Mouse (Mus musculus) CH12.LX (cell line): Measurements from ENCODE around the gene Slc25a36. TPM values are rescaled to one million over a fixed set of nuclear protein-coding genes. Genes with fewer than 3 reads are reported as not detected.

Experiments used
- DNase-seq: peaks from one replicate; pipeline ENCODE4 v3.0.0-alpha.2; 2013; ENCODE audit errors: extremely low read depth
- H3K27ac ChIP-seq: 2 replicates; pipeline ENCODE4 v1.5.1; 2012; ENCODE audit warnings: low read depth, mild to moderate bottlenecking, control low read depth, moderate library complexity; ENCODE audit not compliant: insufficient read depth
- H3K27me3 ChIP-seq: replicated peaks from 2 replicates; pipeline ENCODE3; 2012; ENCODE audit warnings: inconsistent platforms
- H3K36me3 ChIP-seq, 2 experiments: replicated peaks in 1 of 2; 2 replicates each; pipeline versions ENCODE3 to v1.6.1; 2012; ENCODE audit warnings: inconsistent platforms in 1 of 2, low read length in 1 of 2, mild to moderate bottlenecking in 1 of 2, mixed read lengths in 1 of 2, moderate library complexity in 1 of 2; ENCODE audit not compliant: control insufficient read depth in 1 of 2, insufficient read depth in 1 of 2
- H3K4me1 ChIP-seq, 2 experiments: 2 replicates each; pipeline ENCODE4 v1.6.1; 2012; ENCODE audit warnings: inconsistent platforms in 1 of 2, moderate library complexity in 1 of 2; ENCODE audit not compliant: insufficient read depth in 2 of 2, control insufficient read depth in 1 of 2
- H3K4me2 ChIP-seq: 2 replicates; pipeline ENCODE4 v1.6.1; 2012; ENCODE audit warnings: low read depth, mild to moderate bottlenecking, control low read depth; ENCODE audit not compliant: poor library complexity, insufficient read depth, severe bottlenecking
- H3K4me3 ChIP-seq, 3 experiments: fragments of 150-350 bp in 1 of 3; sonication (generic) in 1 of 3; replicated peaks in 1 of 3; 2 replicates each; pipeline versions ENCODE3 to v1.5.1; 2011 to 2012; ENCODE audit warnings: low read depth in 2 of 3, low read length in 2 of 3, mild to moderate bottlenecking in 2 of 3, moderate library complexity in 2 of 3, control low read depth in 1 of 3, improper control_type of control experiment in 1 of 3, inconsistent platforms in 1 of 3, mixed read lengths in 1 of 3; ENCODE audit not compliant: poor library complexity in 1 of 3
- H3K79me2 ChIP-seq: replicated peaks from 2 replicates; pipeline ENCODE4 v1.6.1; 2012; ENCODE audit warnings: mild to moderate bottlenecking, moderate library complexity; ENCODE audit not compliant: control insufficient read depth, poor library complexity, insufficient read depth, severe bottlenecking; ENCODE audit errors: extremely low read depth
- H3K9ac ChIP-seq: 2 replicates; pipeline ENCODE4 v1.6.1; 2012; ENCODE audit warnings: low read depth, mild to moderate bottlenecking, control low read depth, moderate library complexity; ENCODE audit not compliant: insufficient read depth
- H3K9me3 ChIP-seq: replicated peaks from 2 replicates; pipeline ENCODE3; 2012; ENCODE audit warnings: low read length, inconsistent platforms, mixed read lengths
- BHLHE40 ChIP-seq: IDR thresholded peaks from 2 replicates; pipeline ENCODE4 v1.6.1; 2011; ENCODE audit warnings: mild to moderate bottlenecking, low read depth, low read length, improper control_type of control experiment
- CHD1 ChIP-seq: IDR thresholded peaks from 2 replicates; pipeline ENCODE4 v1.6.1; 2012; ENCODE audit warnings: low read depth, low read length, improper control_type of control experiment, inconsistent platforms
- ELF1 ChIP-seq: IDR thresholded peaks from 2 replicates; pipeline ENCODE4 v1.6.1; 2014; ENCODE audit warnings: low read depth, mild to moderate bottlenecking, inconsistent platforms, low read length, improper control_type of control experiment
- EP300 ChIP-seq: IDR thresholded peaks from 2 replicates; pipeline ENCODE4 v1.6.1; 2011; ENCODE audit warnings: low read length, improper control_type of control experiment
- ETS1 ChIP-seq: conservative IDR thresholded peaks from 2 replicates; pipeline ENCODE4 v1.6.1; 2012; ENCODE audit warnings: low read depth, mild to moderate bottlenecking, inconsistent platforms, low read length, improper control_type of control experiment, moderate library complexity
- GABPA ChIP-seq: IDR thresholded peaks from 2 replicates; pipeline ENCODE4 v1.6.1; 2012; ENCODE audit warnings: low read depth, low read length, improper control_type of control experiment, inconsistent platforms; ENCODE audit not compliant: insufficient replicate concordance
- HCFC1 ChIP-seq: IDR thresholded peaks from 2 replicates; pipeline ENCODE4 v1.6.1; 2012; ENCODE audit warnings: low read depth, mild to moderate bottlenecking, inconsistent platforms, low read length, improper control_type of control experiment
- IRF4 ChIP-seq: IDR thresholded peaks from 2 replicates; pipeline ENCODE4 v1.6.1; 2014; ENCODE audit warnings: low read depth, mild to moderate bottlenecking, inconsistent platforms, low read length, improper control_type of control experiment
- JUN ChIP-seq: IDR thresholded peaks from 2 replicates; pipeline ENCODE4 v1.6.1; 2011; ENCODE audit warnings: low read depth, mild to moderate bottlenecking, low read length, improper control_type of control experiment, moderate library complexity; ENCODE audit not compliant: insufficient read depth
- KAT2A ChIP-seq: IDR thresholded peaks from 2 replicates; pipeline ENCODE4 v1.6.1; 2012; ENCODE audit warnings: low read length, improper control_type of control experiment, inconsistent platforms; ENCODE audit not compliant: insufficient replicate concordance
- MAFK ChIP-seq: IDR thresholded peaks from 2 replicates; pipeline ENCODE4 v1.6.1; 2011; ENCODE audit warnings: low read length, improper control_type of control experiment; ENCODE audit not compliant: insufficient replicate concordance
- MEF2A ChIP-seq: IDR thresholded peaks from 2 replicates; pipeline ENCODE4 v1.6.1; 2014; ENCODE audit warnings: low read depth, mild to moderate bottlenecking, inconsistent platforms, low read length, improper control_type of control experiment, borderline replicate concordance
- PAX5 ChIP-seq: IDR thresholded peaks from 2 replicates; pipeline ENCODE4 v1.6.1; 2012; ENCODE audit warnings: low read length, inconsistent platforms, mixed read lengths
- POLR2A ChIP-seq: IDR thresholded peaks from 2 replicates; pipeline ENCODE4 v1.6.1; 2011; ENCODE audit warnings: low read depth, mild to moderate bottlenecking, improper control_type of control experiment, low read length
- POLR2AphosphoS2 ChIP-seq: IDR thresholded peaks from 2 replicates; pipeline ENCODE4 v1.6.1; 2011; ENCODE audit warnings: low read depth, low read length, improper control_type of control experiment
- RCOR1 ChIP-seq: conservative IDR thresholded peaks from 2 replicates; pipeline ENCODE4 v1.6.1; 2012; ENCODE audit warnings: low read depth, mild to moderate bottlenecking, inconsistent platforms, low read length, improper control_type of control experiment
- SIN3A ChIP-seq: IDR thresholded peaks from 2 replicates; pipeline ENCODE4 v1.6.1; 2012; ENCODE audit warnings: low read length, improper control_type of control experiment, inconsistent platforms
- TCF12 ChIP-seq: IDR thresholded peaks from 2 replicates; pipeline ENCODE4 v1.6.1; 2014; ENCODE audit warnings: low read depth, mild to moderate bottlenecking, inconsistent platforms, low read length, improper control_type of control experiment
- UBTF ChIP-seq: IDR thresholded peaks from 2 replicates; pipeline ENCODE4 v1.6.1; 2012; ENCODE audit warnings: low read depth, mild to moderate bottlenecking, inconsistent platforms, low read length, improper control_type of control experiment, moderate library complexity
- USF1 ChIP-seq: IDR thresholded peaks from 2 replicates; pipeline ENCODE4 v1.6.1; 2014; ENCODE audit warnings: low read depth, mild to moderate bottlenecking, inconsistent platforms, low read length, improper control_type of control experiment
- USF2 ChIP-seq: conservative IDR thresholded peaks from 2 replicates; pipeline ENCODE4 v1.6.1; 2011; ENCODE audit warnings: low read depth, low read length, improper control_type of control experiment
- ZC3H11A ChIP-seq: IDR thresholded peaks from 2 replicates; pipeline ENCODE4 v1.6.1; 2012; ENCODE audit warnings: low read depth, mild to moderate bottlenecking, inconsistent platforms, low read length, improper control_type of control experiment
- ZKSCAN1 ChIP-seq: IDR thresholded peaks from 2 replicates; pipeline ENCODE4 v1.6.1; 2012; ENCODE audit warnings: low read depth, inconsistent platforms, low read length, improper control_type of control experiment, borderline replicate concordance
- ZMIZ1 ChIP-seq: IDR thresholded peaks from 2 replicates; pipeline ENCODE4 v1.6.1; 2012; ENCODE audit warnings: low read depth, mild to moderate bottlenecking, inconsistent platforms, low read length, improper control_type of control experiment
- dilution Hi-C: fragments of 300-500 bp; cut with MboI; formaldehyde crosslinking; loops from 2 replicates; pipeline ENCODE4 v1.14.3; 2020; ENCODE audit warnings: low sequenced_read_pairs; ENCODE audit not compliant: extremely low pct_unique_long_range_greater_than_20kb, extremely low pct_ligation_motif_present
- in situ Hi-C: fragments of 300-500 bp; cut with MboI; formaldehyde crosslinking; loops from 3 replicates; pipeline ENCODE4 v1.14.3; 2019; ENCODE audit warnings: low sequenced_read_pairs, low pct_ligation_motif_present, low pct_unique_long_range_greater_than_20kb, mixed read lengths
- polyA plus RNA-seq: library from polyadenylated mRNA; unstranded; fragments of >175 nt; gene quantifications from 2 replicates; pipeline ENCODE4 v1.2.1, GENCODE M21; 2012; ENCODE audit warnings: low read depth; ENCODE audit not compliant: insufficient read length
- total RNA-seq, 2 experiments: library from RNA; depleted of rRNA; stranded (reverse); fragments of 300-350 nt in 1 of 2; fragments of >200 nt in 1 of 2; gene quantifications; 2 replicates each; pipeline ENCODE4 v1.2.3; 2012 to 2014

Gene Slc25a36
- total and polyA plus RNA-seq, 3 experiments: 14.9 to 35.6 (median 18.7) TPM

GRCm38 (mm10) chr9:97067761-97068160 lies 43.2 kb downstream of the Slc25a36 start:
- TF ChIP-seq ZMIZ1: no peak
- no peak for TF ChIP-seq UBTF
- TF ChIP-seq IRF4: no peak
- no peak for TF ChIP-seq PAX5
- TF ChIP-seq JUN: no peak
- TF ChIP-seq POLR2AphosphoS2: no peak
- TF ChIP-seq ELF1: no peak
- no peak for TF ChIP-seq TCF12
- TF ChIP-seq SIN3A: no peak
- TF ChIP-seq ZKSCAN1: no peak
- TF ChIP-seq ETS1: no peak
- no peak for TF ChIP-seq MEF2A
- TF ChIP-seq KAT2A: no peak
- no peak for TF ChIP-seq MAFK
- no peak for TF ChIP-seq BHLHE40
- no peak for TF ChIP-seq CHD1
- dilution Hi-C loops: no loop called here
- no peaks in the 10 kb centered on the region for H3K79me2 ChIP-seq
- in situ Hi-C loops: loop anchor here (10.0 kb wide), 2 partner anchors 103 to 143 kb away; no protein-coding TSS in a partner anchor
- DNase-seq: no peak
- H3K9ac ChIP-seq: no peak overlapping the region
- H3K36me3 ChIP-seq: peaks cover 3 to 19% of the 10 kb centered on the region in 2 experiments
- no peak overlapping the region for H3K4me3 ChIP-seq
- H3K4me2 ChIP-seq: no peak overlapping the region
- no peak overlapping the region for H3K27ac ChIP-seq
- no peaks in the 10 kb centered on the region for H3K27me3 ChIP-seq
- 0 out of 4 replicates have a peak, but pooled peaks cover 0 to 3% of the 10 kb centered on the region in 2 experiments for H3K4me1 ChIP-seq
- no peaks in the 10 kb centered on the region for H3K9me3 ChIP-seq

- H3K4me1 ChIP-seq: 0 out of 4 replicates have a peak, but pooled peaks cover 0 to 3% of the 10 kb centered on the region in 2 experiments
- no peak for DNase-seq
- H3K27me3 ChIP-seq: no peaks in the 10 kb centered on the region
- H3K9me3 ChIP-seq: no peaks in the 10 kb centered on the region
- in situ Hi-C loops: loop anchor here (10.0 kb wide), 2 partner anchors 101 to 141 kb away; no protein-coding TSS in a partner anchor
- dilution Hi-C loops: no loop called here
- H3K4me2 ChIP-seq: no peak overlapping the region
- H3K27ac ChIP-seq: no peak overlapping the region
- no peak overlapping the region for H3K4me3 ChIP-seq
- no peaks in the 10 kb centered on the region for H3K79me2 ChIP-seq
- TF ChIP-seq MEF2A: no peak
- TF ChIP-seq MAFK: no peak
- TF ChIP-seq HCFC1: no peak
- TF ChIP-seq EP300: no peak
- no peak for TF ChIP-seq RCOR1
- TF ChIP-seq USF1: no peak
- TF ChIP-seq POLR2A: no peak
- TF ChIP-seq ZC3H11A: no peak
- no peak for TF ChIP-seq GABPA
- TF ChIP-seq ZMIZ1: no peak
- no peak for TF ChIP-seq USF2
- TF ChIP-seq CHD1: no peak
- TF ChIP-seq IRF4: no peak
- H3K36me3 ChIP-seq: peaks cover 3 to 14% of the 10 kb centered on the region in 2 experiments
- H3K9ac ChIP-seq: no peak overlapping the region
Measured at GRCm38 (mm10) chr9:97065885-97066284, 45.1 kb downstream of the Slc25a36 start.
